Mouse (Mus musculus) heart, embryonic 13.5 days (tissue): ENCODE data around the gene H2-D1. TPM values are rescaled to one million over a fixed set of nuclear protein-coding genes. Genes with fewer than 3 reads are reported as not detected.

Source experiments
- microRNA-seq: library from miRNA; unstranded; fragments of <30 nt; microRNA quantifications from one replicate; pipeline ENCODE4, GENCODE M21; 2016
- polyA plus RNA-seq: library from polyadenylated mRNA; unstranded; fragments of >200 nt; fragmentation: Nextera tagmentation; extraction: Ambion mirVana; gene quantifications from 2 replicates; pipeline ENCODE4 v1.2.1, GENCODE M21; 2015

H2-D1 gene
- polyA plus RNA-seq, 1 experiment from 2014 or later, result 43.4 TPM

Small RNA genes lying within 50 kb of the gene (microRNA-seq; reads per million reads assigned to microRNA genes)
- gene Mir6975 (3.1 reads per million, percentile 12 among the genes with 10 or more reads in this experiment), gene Mir8094 (1.0 reads per million)

Other genes with a start within 250 kb of the H2-D1 start
- gene Vwa7, start 246.2 kb upstream of the H2-D1 start, polyA plus RNA-seq, result 0.45 and 0.52 TPM in 2 replicates
- 3.2 and 4.2 TPM in 2 replicates for gene Sapcd1, start 234.7 kb upstream of the H2-D1 start, polyA plus RNA-seq
- 4.0 and 4.1 TPM in 2 replicates for gene Msh5, start 216.0 kb upstream of the H2-D1 start, polyA plus RNA-seq
- gene Clic1, start 212.8 kb upstream of the H2-D1 start, polyA plus RNA-seq, result 351 and 389 TPM in 2 replicates
- gene Ddah2, start 203.7 kb upstream of the H2-D1 start, polyA plus RNA-seq, result 194 and 207 TPM in 2 replicates
- not detected in 2 replicates for gene Ly6g6c, start 197.3 kb upstream of the H2-D1 start, polyA plus RNA-seq
- 0.92 and 1.4 TPM in 2 replicates for gene Mpig6b, start 196.5 kb upstream of the H2-D1 start, polyA plus RNA-seq
- gene Ly6g6e, start 185.8 kb upstream of the H2-D1 start, polyA plus RNA-seq, result 0.36 and 0.62 TPM in 2 replicates
- 1.7 and 1.9 TPM in 2 replicates for gene Ly6g6d, start 184.7 kb upstream of the H2-D1 start, polyA plus RNA-seq
- 0.73 and 1.0 TPM in 2 replicates for gene Ly6g6f, start 177.1 kb upstream of the H2-D1 start, polyA plus RNA-seq
- gene Abhd16a, start 173.5 kb upstream of the H2-D1 start, polyA plus RNA-seq, result 67.0 and 69.5 TPM in 2 replicates
- not detected in 2 replicates for gene Ly6g5c, start 154.5 kb upstream of the H2-D1 start, polyA plus RNA-seq
- 0.40 and 0.80 TPM in 2 replicates for gene Ly6g5b, start 147.3 kb upstream of the H2-D1 start, polyA plus RNA-seq
- 10.7 and 14.1 TPM in 2 replicates for gene Gpank1, start 141.3 kb upstream of the H2-D1 start, polyA plus RNA-seq
- gene Csnk2b, start 140.7 kb upstream of the H2-D1 start, polyA plus RNA-seq, result 215 and 231 TPM in 2 replicates
- gene D17H6S53E, start 136.4 kb upstream of the H2-D1 start, polyA plus RNA-seq, result 8.7 and 9.7 TPM in 2 replicates
- gene Apom, start 130.7 kb upstream of the H2-D1 start, polyA plus RNA-seq, result 2.2 and 19.0 TPM in 2 replicates
- gene Bag6, start 127.6 kb upstream of the H2-D1 start, polyA plus RNA-seq, result 45.1 and 46.1 TPM in 2 replicates
- 124 and 130 TPM in 2 replicates for gene Prrc2a, start 97.8 kb upstream of the H2-D1 start, polyA plus RNA-seq
- gene Aif1, start 86.7 kb upstream of the H2-D1 start, polyA plus RNA-seq, result 6.5 and 7.8 TPM in 2 replicates
- gene Lst1, start 74.3 kb upstream of the H2-D1 start, polyA plus RNA-seq, result 8.6 and 9.9 TPM in 2 replicates
- gene Ltb, start 68.3 kb upstream of the H2-D1 start, polyA plus RNA-seq, result 0.64 TPM in 1 of 2 replicates, not detected in the other
- gene Tnf, start 60.7 kb upstream of the H2-D1 start, polyA plus RNA-seq, result 0.12 and 0.23 TPM in 2 replicates
- not detected in 2 replicates for gene Lta, start 57.4 kb upstream of the H2-D1 start, polyA plus RNA-seq
- not detected in 2 replicates for gene Gm16181, start 41.9 kb upstream of the H2-D1 start, polyA plus RNA-seq
- gene Atp6v1g2, start 29.1 kb upstream of the H2-D1 start, polyA plus RNA-seq, result 10.6 and 10.7 TPM in 2 replicates
- 7.6 and 8.1 TPM in 2 replicates for gene Nfkbil1, start 26.9 kb upstream of the H2-D1 start, polyA plus RNA-seq
- gene Ddx39b, start 21.0 kb upstream of the H2-D1 start, polyA plus RNA-seq, result 279 TPM in 2 replicates
- 0.19 and 0.29 TPM in 2 replicates for gene H2-Q1, start 57.7 kb downstream of the H2-D1 start, polyA plus RNA-seq
- gene H2-Q2, start 79.5 kb downstream of the H2-D1 start, polyA plus RNA-seq, result 3.3 and 3.4 TPM in 2 replicates
- 2.6 and 2.9 TPM in 2 replicates for gene H2-Q4, start 116.9 kb downstream of the H2-D1 start, polyA plus RNA-seq
- 0.23 and 0.61 TPM in 2 replicates for gene H2-Q6, start 162.1 kb downstream of the H2-D1 start, polyA plus RNA-seq
- 1.2 and 2.1 TPM in 2 replicates for gene H2-Q7, start 176.4 kb downstream of the H2-D1 start, polyA plus RNA-seq
- gene H2-Q10, start 207.4 kb downstream of the H2-D1 start, polyA plus RNA-seq, result 1.4 and 5.2 TPM in 2 replicates
- gene Pou5f1, start 243.3 kb downstream of the H2-D1 start, polyA plus RNA-seq, result not detected in 2 replicates